In genomic region chr2:153509211-153510029, GRCm38 (mm10) we compare ENCODE assay signal across 10 mouse cellular contexts. TPM values are rescaled to one million over a fixed set of nuclear protein-coding genes. Genes with fewer than 3 reads are reported as not detected.
DNase-seq lines count a peak whose midpoint lies in the region; ATAC-seq lines count a peak whose summit lies in the region.
"Had no signal": no experiment of that assay in that cellular context is flagged by ENCODE, and none has a peak within 500 bp of the region (broad histone marks: within the 10 kb centered on the region; RNA-seq: fewer than 3 reads in every experiment).

No protein-coding gene starts in this region.

- ATAC-seq in hematopoietic stem cell, adult 5-6 weeks (replicated peaks in 1 of 2; ENCODE audit: insufficient read depth in 1 of 2, low FRiP score in 2 of 2, low TSS enrichment in 1 of 2, low read depth in 1 of 2, poor library complexity in 2 of 2, severe bottlenecking in 2 of 2): peak; percentile 63 to 65; a peak in 3 of 4 replicates
- peak; percentile 77 for ATAC-seq in midbrain, embryonic 13.5 days

- H3K36me3 ChIP-seq in heart, embryonic 10.5 days: no peaks in the 10 kb centered on the region
- no peaks in the 10 kb centered on the region for H3K36me3 ChIP-seq in midbrain, embryonic 13.5 days

- H3K9ac ChIP-seq in midbrain, embryonic 13.5 days (replicated peaks): peak overlapping the region; percentile 51

- intact Hi-C loops in heart, postnatal 10 days (cut with DNase I): no loop called here

- peak overlapping the region; percentile 28 for H3K4me2 ChIP-seq in midbrain, embryonic 13.5 days (replicated peaks)

- peaks cover 48% of the 10 kb centered on the region for H3K4me1 ChIP-seq in heart, embryonic 10.5 days
- H3K4me1 ChIP-seq in midbrain, embryonic 13.5 days (replicated peaks): peaks cover 54% of the 10 kb centered on the region

- H3K9me3 ChIP-seq in heart, embryonic 10.5 days: no peaks in the 10 kb centered on the region
- H3K9me3 ChIP-seq in midbrain, embryonic 13.5 days: no peaks in the 10 kb centered on the region

- peaks cover 5% of the 10 kb centered on the region; the same call in 1 of the 2 replicates for H3K27me3 ChIP-seq in heart, embryonic 10.5 days (ENCODE audit: insufficient read depth, poor library complexity, severe bottlenecking)
- no peaks in the 10 kb centered on the region for H3K27me3 ChIP-seq in midbrain, embryonic 13.5 days

- WGBS in heart, embryonic 10.5 days: 23% methylated on average over 18 of the region's 18 CpGs
- 9% methylated on average over 18 of the region's 18 CpGs for WGBS in midbrain, embryonic 13.5 days

- peak overlapping the region; percentile 43 for H3K4me3 ChIP-seq in heart, embryonic 10.5 days
- H3K4me3 ChIP-seq in midbrain, embryonic 13.5 days (replicated peaks): no peak overlapping the region

- peak overlapping the region; percentile 84 for H3K27ac ChIP-seq in heart, embryonic 10.5 days
- H3K27ac ChIP-seq in midbrain, embryonic 13.5 days: peak overlapping the region; percentile 86

- no peak for DNase-seq in heart, embryonic 10.5 days (ENCODE audit: low spot score)
- DNase-seq in heart, postnatal 10 days: no peak
- peak; percentile 25 for DNase-seq in thymus, postnatal 14 days
- no peak for DNase-seq in thymus, postnatal 36 days
- no peak for DNase-seq in B cell, adult 2 months
- no peak for DNase-seq in layer of hippocampus, postnatal 10 days (ENCODE audit: low spot score in 2 of 2)

RNA-seq across cellular contexts. Expression of gene 4930404H24Rik, which starts 16.8 kb away (rescaled TPM):
- not detected in 2 replicates for polyA plus RNA-seq in heart, embryonic 10.5 days (2016; fragmentation: Nextera tagmentation; extraction: Ambion mirVana)
- not detected for total RNA-seq in heart, postnatal 10 days (2021)
- not detected in 2 replicates for total RNA-seq in hematopoietic stem cell, adult 5-6 weeks (2017)
- not detected in 2 replicates for polyA plus RNA-seq in midbrain, embryonic 13.5 days (2015; fragmentation: Nextera tagmentation; extraction: Ambion mirVana)
- total RNA-seq in layer of hippocampus, postnatal 10 days (2021): not detected
- polyA plus RNA-seq: C2C12; spleen, adult 2 months had no signal

RNA-seq across cellular contexts. Expression of gene Nol4l, which starts 20.4 kb away (rescaled TPM):
- 20.8 and 21.4 TPM in 2 replicates for polyA plus RNA-seq in heart, embryonic 10.5 days (2016; fragmentation: Nextera tagmentation; extraction: Ambion mirVana)
- 10 to 100 TPM in 1 of 2 experiments, 1 to 10 TPM in 1; 9.5 to 10.4 TPM for total RNA-seq in heart, postnatal 10 days (2021)
- total RNA-seq in hematopoietic stem cell, adult 5-6 weeks (2017): 5.2 and 8.1 TPM in 2 replicates
- 41.9 and 43.9 TPM in 2 replicates for polyA plus RNA-seq in midbrain, embryonic 13.5 days (2015; fragmentation: Nextera tagmentation; extraction: Ambion mirVana)
- total RNA-seq in layer of hippocampus, postnatal 10 days (2021): 10 to 100 TPM; 65.4 to 66.8 TPM
